Mouse (Mus musculus): ENCODE measurements at regions not wholly inside any gene's neighbourhood (a gene's known extent, or its start where the extent isn't known, plus 50 kb on each side); places are given as distances from the start of the nearest gene placed in this dataset.

GRCm38 (mm10) chr1:52397460-52397859 lies 103.0 kb downstream of the Nab1 start:
- no peak for DNase-seq

DNA sequence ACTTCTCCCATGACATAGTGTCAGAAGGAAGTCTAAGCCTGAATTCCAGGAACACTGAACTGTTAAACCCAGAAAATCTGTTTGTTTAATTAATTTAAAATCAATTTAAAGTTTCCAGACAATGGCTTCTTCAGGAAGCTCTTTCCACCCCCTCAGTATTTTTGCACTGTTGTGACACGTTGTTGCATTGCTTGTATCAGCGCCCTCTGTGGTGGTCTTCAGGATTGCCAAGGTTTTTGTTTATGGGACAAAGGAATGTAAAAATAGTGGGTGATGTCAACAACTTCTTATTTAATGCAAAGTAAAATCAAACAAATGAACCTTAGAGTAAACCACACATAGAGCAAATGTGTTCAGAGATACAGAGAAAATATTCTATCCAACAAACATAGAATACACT lies 107.5 kb downstream of the Nab1 start:
- DNase-seq, result no peak

- no peak for DNase-seq
Measured at GRCm38 (mm10) chr1:52388836-52389235, 111.6 kb downstream of the Nab1 start.

DNA sequence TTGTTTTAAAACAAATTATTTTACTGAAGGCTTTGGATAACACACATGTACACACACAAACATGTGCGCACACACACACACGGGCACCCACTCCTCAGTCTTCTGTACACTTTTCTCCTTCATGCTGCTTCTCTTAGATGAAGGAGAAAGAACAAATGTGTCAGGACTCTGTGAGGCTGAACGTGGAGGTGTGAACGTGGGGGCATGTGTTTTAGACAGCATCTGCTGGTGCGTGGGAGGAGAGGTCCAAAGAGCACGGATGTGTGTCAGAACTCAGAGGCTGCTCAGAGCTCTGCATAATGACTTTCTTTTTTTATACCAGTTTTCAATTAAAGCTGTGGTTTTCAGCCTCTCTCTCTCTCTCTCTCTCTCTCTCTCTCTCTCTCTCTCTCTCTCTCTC lies 112.4 kb downstream of the Nab1 start:
- DNase-seq, result no peak

GRCm38 (mm10) chr1:52387062-52387461 lies 113.4 kb downstream of the Nab1 start:
- DNase-seq, result no peak

GRCm38 (mm10) chr1:52375320-52375719 lies 125.2 kb downstream of the Nab1 start:
- no peak for DNase-seq

- no peak for DNase-seq
Measured at GRCm38 (mm10) chr1:52374666-52375065, 125.8 kb downstream of the Nab1 start.

DNA sequence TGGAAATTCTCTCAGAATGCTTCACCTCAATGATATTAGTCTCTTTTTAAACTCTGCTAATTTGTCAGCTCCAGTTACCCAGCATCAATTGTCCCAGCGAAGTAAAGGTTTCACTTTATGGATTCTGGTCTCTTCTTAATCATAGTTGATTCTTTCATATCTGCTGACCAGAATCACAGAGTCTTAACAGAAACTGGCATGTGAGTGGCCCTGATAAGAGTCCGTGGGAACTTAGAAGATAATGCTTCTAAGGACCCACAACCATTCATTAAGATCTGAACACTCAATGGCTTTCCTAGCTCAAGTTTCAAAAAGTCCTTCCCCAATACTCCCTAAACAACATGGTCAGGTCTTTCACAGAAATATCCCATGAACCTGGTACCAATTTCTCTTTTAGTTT lies 126.7 kb downstream of the Nab1 start:
- DNase-seq, result no peak

DNA sequence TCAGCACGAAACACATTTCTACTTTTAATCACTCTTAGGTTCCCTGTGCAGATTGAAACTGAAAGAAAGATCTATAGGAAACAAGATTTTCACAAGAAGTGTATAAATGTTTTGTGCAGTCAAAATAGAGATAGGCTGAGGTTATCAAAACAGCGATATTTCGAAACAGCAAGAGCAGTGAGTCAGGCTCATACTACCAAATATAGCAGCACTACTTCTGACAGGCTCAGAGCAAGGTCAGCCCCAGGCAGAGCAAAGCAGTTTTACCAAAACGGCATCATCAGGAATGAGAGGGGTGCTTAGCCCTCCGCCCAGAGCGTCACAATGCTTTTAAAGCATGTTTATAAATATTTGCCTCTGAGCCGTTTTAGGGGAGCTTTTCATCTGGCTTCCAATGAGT lies 133.4 kb upstream of the Gls start:
- DNase-seq, result no peak

GRCm38 (mm10) chr1:52363625-52364024 lies 130.6 kb upstream of the Gls start:
- no peak for DNase-seq

GRCm38 (mm10) chr1:52362976-52363375 lies 129.9 kb upstream of the Gls start:
- DNase-seq, result no peak

GRCm38 (mm10) chr1:52354041-52354582 lies 121.1 kb upstream of the Gls start:
- peak; percentile 64 for DNase-seq

GRCm38 (mm10) chr1:52342127-52342526 lies 109.1 kb upstream of the Gls start:
- no peak for DNase-seq

DNA sequence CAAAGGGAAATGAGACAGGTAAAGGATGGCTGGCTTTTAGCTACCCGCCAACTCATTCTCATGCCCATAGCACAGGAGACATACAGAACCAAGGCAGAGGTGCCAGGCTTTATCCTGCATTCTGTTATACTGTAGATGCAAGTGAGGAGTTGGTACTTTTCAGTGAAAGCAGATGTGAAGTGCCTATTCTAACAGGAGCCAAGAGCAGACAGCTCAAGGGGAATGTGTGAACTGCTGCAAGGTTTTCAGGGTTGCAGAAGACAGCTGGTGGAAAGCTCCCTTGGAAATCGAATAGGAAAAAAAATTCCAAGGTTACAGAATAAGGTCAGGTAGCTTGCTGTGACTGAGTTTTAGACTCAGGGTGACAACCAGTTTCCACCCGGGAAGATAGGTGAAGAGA lies 105.7 kb upstream of the Gls start:
- no peak for DNase-seq

GRCm38 (mm10) chr1:52338243-52338642 lies 105.2 kb upstream of the Gls start:
- DNase-seq, result no peak

- DNase-seq, result no peak
Measured at GRCm38 (mm10) chr1:52336696-52337095, 103.7 kb upstream of the Gls start.

GRCm38 (mm10) chr1:52332013-52332412 lies 99.0 kb upstream of the Gls start:
- DNase-seq, result no peak

GRCm38 (mm10) chr1:52331442-52331841 lies 98.4 kb upstream of the Gls start:
- peak; percentile 14 for DNase-seq

GRCm38 (mm10) chr1:52330496-52330895 lies 97.5 kb upstream of the Gls start:
- no peak for DNase-seq

DNA sequence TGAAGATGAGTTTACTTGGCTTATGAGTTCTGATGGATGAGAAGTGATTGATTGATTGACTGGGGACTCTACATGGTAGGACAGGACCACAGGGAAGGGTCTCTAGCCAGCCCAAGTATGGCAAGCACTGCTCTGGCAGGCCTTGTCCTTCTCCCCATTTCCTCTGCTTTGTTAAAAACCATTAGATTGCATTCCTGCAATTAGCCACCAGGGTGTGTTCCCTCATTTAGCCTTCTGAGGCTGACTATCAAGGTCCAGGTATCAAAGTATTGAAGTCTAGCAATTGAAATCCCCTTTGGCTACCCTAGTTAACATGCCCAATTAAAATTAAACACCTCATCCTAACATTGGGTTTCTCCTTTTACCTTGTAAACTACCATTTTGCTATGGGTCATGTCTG lies 95.5 kb upstream of the Gls start:
- peak; percentile 1 for DNase-seq

DNA sequence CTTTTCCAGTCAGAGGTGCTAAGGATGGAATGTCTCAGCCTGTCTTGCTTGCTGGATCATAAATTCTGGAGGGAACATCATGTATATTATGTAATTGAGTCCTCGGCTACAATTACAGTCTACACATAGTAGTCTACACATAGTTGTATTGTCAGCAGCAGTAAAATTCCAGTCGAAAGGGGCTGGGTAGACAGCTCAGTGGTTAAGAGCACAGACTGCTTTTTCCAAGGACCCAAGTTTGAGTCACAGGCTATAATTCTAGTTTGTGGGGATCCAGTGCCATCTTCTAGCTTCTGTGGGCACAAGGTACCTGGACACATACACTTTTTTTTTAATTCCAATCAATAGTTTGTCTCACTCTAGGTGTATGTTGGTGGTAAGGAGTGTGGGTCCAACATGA lies 91.3 kb upstream of the Gls start:
- DNase-seq, result no peak

- no peak for DNase-seq
Measured at GRCm38 (mm10) chr1:52312076-52312633, 79.1 kb upstream of the Gls start.

DNA sequence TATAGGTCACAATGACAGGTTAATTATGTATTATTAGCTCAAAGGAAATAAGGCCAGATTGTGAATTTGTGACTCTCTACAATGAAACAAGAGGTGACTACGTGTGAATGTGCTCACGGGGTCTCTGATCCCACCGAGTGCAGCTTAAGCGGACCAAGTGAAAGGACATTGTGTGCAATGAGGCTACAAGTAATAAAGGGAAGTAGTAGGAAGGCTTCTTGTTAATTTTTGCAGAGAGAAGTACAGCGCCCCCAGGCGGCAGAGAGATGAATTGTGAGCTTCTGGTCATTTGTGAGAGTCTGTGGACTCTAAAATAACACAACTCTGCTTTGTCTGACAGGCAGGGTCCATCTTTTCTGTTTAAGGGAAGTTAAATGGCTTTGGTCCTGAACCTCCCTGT lies 73.9 kb upstream of the Gls start:
- DNase-seq, result peak; percentile 42

DNA sequence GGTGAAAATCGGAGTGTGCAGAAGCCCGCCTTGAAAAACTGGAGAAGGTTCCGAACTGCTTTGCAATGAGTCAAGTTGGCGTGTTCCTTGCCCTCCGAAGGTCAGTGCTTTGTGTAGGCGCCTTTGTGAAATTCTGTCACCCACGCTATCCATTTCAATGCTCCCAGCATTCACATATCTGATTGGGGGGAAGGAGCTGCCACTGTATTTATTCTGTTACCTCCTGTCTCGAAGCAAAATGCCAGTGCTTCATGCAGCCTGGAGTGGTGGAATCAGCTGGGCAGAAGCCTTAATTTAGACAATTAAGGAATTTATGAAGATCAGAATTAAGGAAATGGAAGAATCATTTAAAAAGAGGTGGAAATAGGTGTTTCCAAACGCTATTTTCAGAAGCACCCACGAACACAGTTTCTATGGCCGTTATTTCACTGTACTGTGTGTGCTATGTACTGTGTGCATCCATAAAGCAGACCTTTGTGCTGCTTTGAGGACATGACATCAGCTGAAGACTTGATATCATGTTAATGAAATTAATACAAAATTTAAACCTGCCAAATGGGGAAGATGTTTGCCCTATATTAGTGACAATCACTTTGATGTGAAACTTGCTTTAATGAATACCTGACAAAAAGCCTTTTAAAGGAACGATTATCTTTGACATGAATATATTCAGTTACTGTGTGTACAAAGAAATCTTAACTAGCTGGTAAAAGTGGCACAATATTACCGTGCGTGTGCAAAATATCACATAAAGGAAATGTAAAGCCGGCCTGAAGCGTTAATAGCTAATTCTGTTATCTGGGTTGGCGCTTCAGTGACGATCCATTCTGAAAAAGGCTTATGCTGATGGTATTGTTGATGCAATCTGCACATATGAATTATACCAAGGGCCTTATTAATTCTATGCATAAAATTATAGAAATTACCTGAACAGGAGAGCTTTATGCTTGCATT lies 72.9 kb upstream of the Gls start:
- no peak for DNase-seq

Data from lung, postnatal 36 days (tissue).